Mouse (Mus musculus) layer of hippocampus, postnatal 10 days (tissue): ENCODE measurements around the gene Olfr539. TPM values are rescaled to one million over a fixed set of nuclear protein-coding genes. Genes with fewer than 3 reads are reported as not detected.
"Not testable (repeated sequence)": the region's sequence is repeated elsewhere in the genome, so short reads cannot be mapped to it uniquely, and the experiment has no call there.

Experiments used
- DNase-seq, 2 experiments: peaks; one replicate each; pipeline ENCODE4 v3.0.0; 2021; ENCODE audit warnings: low spot score in 2 of 2
- long read RNA-seq: library from polyadenylated mRNA; stranded (forward); transcript quantifications from one replicate; pipeline ENCODE4 v2.0.0, GENCODE M21; 2023
- total RNA-seq, 2 experiments: library from RNA; stranded (reverse); gene quantifications; 2 replicates each; pipeline ENCODE4 v1.2.3; 2021

Gene Olfr539
- total RNA-seq: under 1 TPM; 0.09 to 0.14 TPM
- long read RNA-seq: 0 reads

DNA sequence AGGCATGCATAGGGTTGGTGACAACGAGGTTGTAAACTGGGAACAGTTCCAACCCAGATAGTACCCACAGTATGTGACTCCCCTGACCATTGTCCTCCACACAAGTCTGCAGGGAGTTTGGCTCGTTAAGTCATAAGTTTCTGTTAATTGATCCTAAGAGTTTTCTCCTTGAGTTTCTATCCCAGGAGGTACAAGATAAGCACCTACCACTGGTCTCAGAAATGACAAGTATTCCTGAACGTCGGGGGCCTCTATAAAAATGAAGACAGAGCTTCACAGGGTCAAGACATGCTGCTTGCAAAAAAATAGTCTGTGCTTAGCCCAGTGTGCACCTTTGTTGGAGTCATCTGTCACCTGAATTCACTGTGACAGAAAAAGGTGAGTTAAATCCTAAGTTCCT is at the start of gene Olfr539:
TSS of gene Olfr539 (plus strand) at position 301 of the 400 bp plus-strand sequence.
- DNase-seq: no peak

DNA sequence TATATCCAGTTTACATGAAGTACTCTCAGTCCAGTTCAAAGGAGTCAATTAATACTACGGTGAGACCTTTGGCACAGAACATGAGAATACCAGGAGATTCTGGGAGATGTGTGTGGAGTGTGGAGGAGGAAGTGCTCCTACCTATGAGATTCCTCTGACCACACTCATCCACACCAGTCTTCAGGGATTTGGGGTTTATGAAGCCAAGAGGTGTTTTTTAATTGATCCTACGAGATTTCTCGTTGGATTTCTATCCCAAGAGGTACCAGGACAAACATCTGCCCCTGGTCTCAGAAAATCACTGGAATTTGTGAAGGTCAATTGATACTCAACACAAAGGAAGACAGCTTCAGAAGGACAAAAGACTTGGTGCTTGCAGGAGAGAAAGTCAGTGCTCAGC is 31.1 kb upstream of the Olfr539 start, which contains the start of gene Olfr61:
TSS of gene Olfr61 (plus strand) at position 301 of the 400 bp plus-strand sequence.
- not testable (repeated sequence) for DNase-seq

DNA sequence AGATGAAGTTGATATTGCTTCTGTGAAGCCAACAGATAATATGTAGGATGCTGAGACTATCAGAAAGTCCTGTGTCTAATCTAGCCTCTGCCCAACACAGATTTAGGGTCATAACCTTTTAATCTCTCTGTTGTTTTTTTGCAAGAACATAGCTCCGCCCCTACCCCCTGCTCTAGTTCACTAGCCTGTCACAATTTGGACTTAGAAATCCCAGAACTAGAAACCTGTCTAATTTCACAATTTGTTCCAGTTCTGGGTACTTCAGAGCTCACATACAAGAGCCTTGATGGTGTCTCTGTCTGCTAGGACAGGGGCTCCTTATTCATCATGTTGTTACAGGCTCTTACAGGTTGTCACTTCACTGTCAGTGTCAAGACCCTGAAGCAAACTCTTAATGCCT is 29.2 kb upstream of the Olfr539 start:
- DNase-seq: no peak

DNA sequence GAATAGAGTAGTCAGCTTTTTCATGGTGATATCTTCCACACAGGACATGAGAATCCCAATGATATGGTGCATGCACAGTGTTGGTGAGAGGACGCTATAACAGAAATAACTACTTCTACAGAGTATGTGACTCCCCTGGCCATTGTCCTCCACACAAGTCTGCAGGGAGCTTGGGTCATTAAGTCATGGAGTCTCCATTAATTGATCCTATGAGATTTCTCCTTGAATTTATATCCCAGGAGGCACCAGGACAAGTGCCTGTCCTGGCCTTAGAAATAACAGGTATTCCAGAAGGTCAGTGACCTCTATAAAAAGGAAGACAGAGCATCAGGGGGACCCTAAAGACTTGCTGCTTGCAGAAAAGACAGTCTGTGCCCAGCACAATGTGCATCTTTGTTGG is 13.6 kb upstream of the Olfr539 start, which contains the start of gene Olfr53:
TSS of gene Olfr53 (plus strand) at position 301 of the 400 bp plus-strand sequence.
- DNase-seq: no peak

DNA sequence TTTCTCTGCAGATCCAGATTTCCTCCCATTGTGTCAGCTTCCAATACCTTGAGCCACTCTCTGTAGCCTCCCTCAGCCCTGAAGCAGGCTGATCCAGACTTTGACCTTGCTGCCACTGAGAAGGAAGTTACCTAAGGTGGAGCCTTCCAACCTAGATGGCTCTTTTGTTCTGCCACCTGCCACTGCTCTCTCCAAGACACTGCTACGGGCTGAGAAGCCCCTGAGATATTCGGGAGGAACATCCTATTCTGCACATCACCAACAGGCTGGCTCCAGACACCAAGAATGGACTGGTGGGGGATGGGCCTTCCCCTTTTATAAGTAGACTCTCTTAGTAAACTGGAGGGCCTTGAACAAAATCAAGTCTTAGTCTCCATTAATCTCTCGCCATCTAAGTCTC is 11.0 kb downstream of the Olfr539 start:
- not testable (repeated sequence) for DNase-seq

DNA sequence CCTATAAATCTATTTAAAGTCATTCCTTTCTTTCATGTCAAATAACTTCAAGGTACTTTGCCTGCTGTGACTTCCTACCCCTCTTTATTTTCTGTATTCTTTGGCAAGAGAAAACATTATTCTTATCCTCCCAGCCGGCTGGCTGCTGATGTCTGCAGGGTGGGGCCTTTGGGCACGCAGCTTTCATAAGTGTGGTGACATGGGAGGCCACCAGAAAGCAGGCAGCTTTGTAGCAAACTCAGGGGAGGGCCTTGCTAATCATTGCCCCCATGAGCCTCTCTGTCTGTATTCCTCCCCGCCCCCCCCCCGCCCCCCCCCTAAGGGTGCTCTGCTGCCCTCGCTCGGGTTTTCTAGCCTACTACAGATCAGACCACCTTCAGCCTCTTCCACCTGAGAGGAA is 16.1 kb downstream of the Olfr539 start:
- no peak for DNase-seq

DNA sequence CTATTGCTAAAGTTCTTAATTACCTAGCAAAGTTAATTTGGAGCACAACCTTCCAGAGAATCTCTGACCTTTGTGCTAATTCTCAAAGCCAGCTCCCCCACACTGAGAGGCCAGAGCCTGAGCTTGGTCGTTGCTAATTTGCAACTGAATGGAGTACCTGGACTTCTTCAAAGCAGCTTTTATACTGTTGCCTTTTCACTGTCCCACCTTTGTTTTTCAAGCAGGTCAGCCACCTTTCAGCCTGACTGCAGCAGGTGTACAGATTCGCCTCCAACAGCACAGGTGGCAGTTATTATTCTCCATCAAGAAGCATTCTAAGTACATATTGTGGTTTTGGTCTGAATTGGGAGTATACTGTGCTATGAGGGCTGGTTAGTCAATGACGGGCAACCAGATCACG is 19.9 kb downstream of the Olfr539 start:
- DNase-seq: not testable (repeated sequence)

DNA sequence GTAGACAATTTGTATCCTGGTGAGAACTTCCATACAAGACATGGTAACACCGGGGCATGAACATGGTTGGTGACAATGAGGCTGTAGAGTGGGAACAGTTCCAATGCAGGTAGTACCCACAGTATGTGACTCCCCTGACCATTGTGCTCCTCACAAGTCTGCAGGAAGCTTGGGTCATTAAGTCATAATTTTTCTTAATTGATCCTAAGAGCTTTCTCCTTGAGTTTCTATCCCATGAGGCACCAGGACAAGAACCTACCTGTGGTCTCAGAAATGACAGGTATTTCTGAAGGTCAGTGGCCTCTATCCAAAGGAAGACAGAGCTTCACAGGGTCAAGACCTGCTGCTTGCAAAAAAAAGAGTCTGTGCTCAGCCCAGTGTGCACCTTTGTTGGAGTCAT is 21.9 kb downstream of the Olfr539 start, which contains the start of gene Olfr45:
TSS of gene Olfr45 (plus strand) at position 301 of the 400 bp plus-strand sequence.
- no peak for DNase-seq

DNA sequence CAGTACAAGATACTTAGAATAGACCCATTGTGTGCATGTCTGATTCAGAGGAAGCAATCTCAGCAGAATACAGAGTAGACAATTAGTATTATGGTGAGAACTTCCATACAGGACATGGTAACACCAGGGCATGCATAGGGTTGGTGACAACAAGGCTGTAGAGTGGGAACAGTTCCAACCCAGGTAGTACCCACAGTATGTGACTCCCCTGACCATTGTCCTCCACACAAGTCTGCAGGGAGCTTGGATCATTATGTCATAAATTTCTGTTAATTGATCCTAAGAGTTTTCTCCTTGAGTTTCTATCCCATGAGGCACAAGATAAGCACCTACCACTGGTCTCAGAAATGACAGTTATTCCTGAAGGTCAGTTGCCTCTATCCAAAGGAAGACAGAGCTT is 37.2 kb downstream of the Olfr539 start, which contains the start of gene Olfr541:
TSS of gene Olfr541 (plus strand) at position 301 of the 400 bp plus-strand sequence.
- no peak for DNase-seq

DNA sequence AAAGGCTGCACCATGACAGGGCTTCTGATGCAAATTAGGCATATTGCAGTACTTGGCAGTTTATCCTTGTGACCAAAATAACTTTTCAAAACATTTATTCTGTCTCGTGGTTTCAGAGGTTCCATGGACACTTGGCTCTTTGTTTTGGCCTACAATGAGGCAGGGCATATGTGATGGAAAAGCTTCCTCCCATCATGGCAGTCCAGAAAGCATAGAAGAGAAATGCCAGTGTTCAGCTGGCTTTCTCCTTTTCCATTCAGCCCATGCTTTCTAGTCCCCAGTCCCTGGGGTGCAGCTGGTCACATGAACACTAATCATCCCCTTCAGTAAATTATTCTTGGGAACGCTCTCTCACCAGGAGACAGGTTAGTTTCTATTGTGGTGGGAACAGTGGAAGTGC is 46.6 kb downstream of the Olfr539 start:
- no peak for DNase-seq

DNA sequence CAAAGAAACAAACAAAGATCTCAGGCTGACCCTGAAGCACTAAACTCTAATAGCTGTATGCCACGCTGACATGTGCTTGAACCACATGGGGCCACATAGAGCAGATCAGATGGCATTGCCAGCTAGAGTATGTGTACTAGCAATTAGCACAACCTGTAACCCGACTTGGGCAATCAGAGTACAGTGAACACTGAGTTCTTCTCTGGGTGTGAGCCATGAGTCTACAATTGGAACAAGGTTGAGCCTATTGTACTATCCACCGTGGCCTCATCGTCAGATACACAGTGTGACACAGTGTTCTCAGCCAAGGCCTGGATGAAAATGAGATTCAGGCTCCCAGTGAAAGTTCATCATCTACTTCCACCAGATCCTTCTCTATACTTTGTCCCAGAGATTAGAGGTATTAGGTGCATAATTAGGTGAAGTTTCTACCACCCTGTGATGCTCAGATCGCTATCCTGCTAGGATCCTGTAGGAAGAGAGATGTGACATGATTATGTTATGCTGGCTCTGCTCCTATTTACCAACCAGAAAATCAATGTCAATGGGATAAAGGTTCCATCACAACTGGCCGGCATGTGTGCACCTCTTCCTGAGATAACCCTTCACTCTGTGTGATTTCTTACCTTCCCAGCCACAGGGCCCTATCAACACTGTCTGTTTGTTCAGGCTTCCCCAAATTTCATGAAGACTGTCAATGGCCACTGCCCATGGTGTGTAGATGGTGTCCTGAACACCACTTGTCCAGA is 48.0 kb downstream of the Olfr539 start:
- no peak for DNase-seq

DNA sequence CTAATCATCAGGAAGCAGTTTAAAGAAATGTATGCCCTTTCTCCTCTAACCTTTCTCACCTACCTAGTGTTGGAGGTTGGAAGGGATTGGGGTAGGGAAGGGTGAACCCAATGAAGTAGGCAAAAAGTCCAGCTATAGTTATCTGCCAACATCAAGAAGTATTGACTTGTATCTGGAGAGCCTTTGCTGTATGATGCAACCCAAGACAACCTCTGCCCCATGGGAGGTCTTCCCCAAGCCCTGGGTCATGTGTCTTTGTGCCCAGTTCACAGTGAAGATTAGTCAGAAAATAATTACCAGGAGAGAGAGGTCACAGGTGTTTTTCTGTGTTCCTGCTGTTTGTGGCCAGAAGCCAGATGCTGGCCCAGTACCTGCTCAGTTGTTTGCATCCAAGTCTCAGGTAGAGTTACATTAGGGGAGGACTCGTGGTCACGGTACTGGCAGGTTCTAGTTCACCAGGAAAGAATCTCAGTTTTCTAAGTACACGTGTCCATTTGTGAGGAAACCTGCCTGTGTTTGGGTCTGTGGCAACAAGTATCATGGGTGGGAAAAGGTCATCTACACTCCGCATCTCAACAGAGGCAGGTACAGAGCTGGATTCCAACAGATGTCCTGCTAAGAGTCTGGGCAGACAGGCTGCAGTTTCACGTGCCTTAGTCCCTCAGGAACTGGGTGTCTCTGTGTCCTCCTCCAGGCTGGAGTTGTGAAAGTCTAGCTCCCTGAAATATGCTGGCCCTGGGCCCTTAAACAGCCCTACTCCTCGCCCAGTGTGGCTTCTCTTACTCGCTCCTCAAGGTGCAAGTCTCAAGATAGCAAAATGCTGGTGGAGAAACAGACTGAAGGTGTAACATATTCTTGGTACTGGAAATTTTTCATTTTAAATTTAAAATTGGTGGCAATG is 57.7 kb downstream of the Olfr539 start:
- no peak for DNase-seq

DNA sequence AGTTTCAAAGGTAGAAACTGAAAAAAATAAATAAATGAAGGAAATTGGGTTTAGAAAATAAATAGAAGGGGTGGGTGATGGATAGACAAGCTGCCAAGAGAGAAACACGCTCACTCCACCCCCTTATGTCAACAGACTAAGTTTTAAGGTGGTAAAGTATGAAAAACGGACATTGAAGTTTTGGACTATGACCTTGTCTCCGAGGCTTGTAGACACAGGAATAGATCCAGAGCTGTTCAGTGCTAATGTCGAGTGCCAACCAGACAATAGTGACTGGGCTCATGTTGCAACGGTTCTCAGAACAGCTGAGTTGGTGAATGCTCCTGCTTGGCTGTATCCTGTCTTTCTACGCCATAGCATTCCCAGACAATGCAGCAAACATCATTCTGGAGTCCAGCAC is 61.4 kb downstream of the Olfr539 start:
- no peak for DNase-seq

DNA sequence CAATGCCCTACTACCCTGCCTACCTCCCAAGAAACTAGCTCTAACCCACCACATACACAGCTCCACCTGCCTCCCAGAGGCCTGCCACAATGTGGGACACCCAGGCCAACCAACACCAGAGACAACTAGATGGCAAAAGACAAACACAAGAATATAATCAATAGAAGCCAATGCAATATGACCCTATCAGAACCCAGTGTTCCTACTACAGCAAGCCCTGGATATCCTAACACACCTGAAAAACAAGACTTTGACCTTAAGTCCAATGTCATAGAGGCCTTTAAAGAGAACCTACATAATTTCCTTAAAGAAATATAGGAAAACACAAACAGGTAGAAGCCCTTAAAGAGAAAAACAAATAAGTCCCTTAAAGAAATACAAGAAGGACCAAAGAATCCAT is 65.8 kb downstream of the Olfr539 start:
- no peak for DNase-seq

Other genes starting within 250 kb of the Olfr539 start
- gene Olfr532, start 238.3 kb upstream of the Olfr539 start, total RNA-seq: not detected
- gene Olfr533, start 196.6 kb upstream of the Olfr539 start, total RNA-seq: not detected
- not detected for gene Olfr535, start 175.7 kb upstream of the Olfr539 start, total RNA-seq
- gene Olfr536, start 152.5 kb upstream of the Olfr539 start, total RNA-seq: not detected
- gene Olfr538, start 92.0 kb upstream of the Olfr539 start, total RNA-seq: not detected
- gene Olfr46, start 58.7 kb upstream of the Olfr539 start, total RNA-seq: under 1 TPM; 0.09 to 0.18 TPM
- not detected for gene Olfr61, start 31.0 kb upstream of the Olfr539 start, total RNA-seq
- not detected for gene Olfr53, start 13.5 kb upstream of the Olfr539 start, total RNA-seq
- gene Olfr45, start 22.0 kb downstream of the Olfr539 start, total RNA-seq: under 1 TPM in 1 of 2 experiments, not detected in 1; 0.11 TPM
- gene Olfr541, start 37.3 kb downstream of the Olfr539 start, total RNA-seq: not detected
- gene Cyp2e1, start 103.8 kb downstream of the Olfr539 start, total RNA-seq: not detected
- not detected for gene Syce1, start 127.9 kb downstream of the Olfr539 start, total RNA-seq
- 1 to 10 TPM; 8.5 to 9.3 TPM for gene Zfp941, start 162.2 kb downstream of the Olfr539 start, total RNA-seq
- gene Urah, start 175.1 kb downstream of the Olfr539 start, total RNA-seq: 1 to 10 TPM in 1 of 2 experiments, not detected in 1; 1.2 TPM
- not detected for gene Scgb1c1, start 185.6 kb downstream of the Olfr539 start, total RNA-seq
- not detected for gene Odf3, start 187.9 kb downstream of the Olfr539 start, total RNA-seq
- under 1 TPM; 0.40 to 0.73 TPM for gene Gm45785, start 196.4 kb downstream of the Olfr539 start, total RNA-seq
- gene Ric8a, start 197.0 kb downstream of the Olfr539 start, total RNA-seq: 100 to 1,000 TPM in 1 of 2 experiments, 10 to 100 TPM in 1; 91.1 to 106 TPM
- 10 to 100 TPM; 27.2 to 28.1 TPM for gene Bet1l, start 197.6 kb downstream of the Olfr539 start, total RNA-seq
- 100 to 1,000 TPM; 151 to 155 TPM for gene Psmd13, start 222.0 kb downstream of the Olfr539 start, total RNA-seq
- 10 to 100 TPM; 46.0 to 48.6 TPM for gene Sirt3, start 222.4 kb downstream of the Olfr539 start, total RNA-seq
- gene Cox8b, start 240.5 kb downstream of the Olfr539 start, total RNA-seq: not detected